Mouse (Mus musculus): ENCODE measurements at regions not wholly inside any gene's neighbourhood (a gene's known extent, or its start where the extent isn't known, plus 50 kb on each side); places are given as distances from the start of the nearest gene placed in this dataset.

DNA sequence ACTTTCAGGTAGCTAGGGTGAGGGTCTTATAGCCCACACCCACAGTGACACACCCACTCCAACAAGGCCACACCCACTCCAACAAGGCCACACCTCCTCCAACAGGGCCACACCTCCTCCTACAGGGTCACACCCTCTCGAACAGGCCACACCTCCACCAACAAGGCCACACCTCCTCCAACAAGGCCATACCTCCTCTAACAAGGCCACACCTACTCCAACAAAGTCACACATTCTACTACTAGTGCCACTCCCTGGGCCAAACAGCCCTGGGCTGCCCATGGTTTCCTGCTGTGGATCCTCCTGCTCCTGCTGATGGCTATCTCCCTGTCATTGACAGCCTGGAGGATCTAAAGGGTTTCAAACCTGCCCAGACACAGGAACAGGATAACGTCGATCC, 124.9 kb downstream of the Mn1 start:
- TF ChIP-seq CTCF (IDR thresholded peaks at IDR 0.05; ENCODE audit: low read depth) = no peak
- TF ChIP-seq EP300 (optimal IDR thresholded peaks at IDR 0.05) = no peak

Measured in stomach, postnatal 0 days (tissue).